Mouse (Mus musculus): ENCODE measurements around the gene Tmem19.

- TF ChIP-seq POLR2A (IDR thresholded peaks at IDR 0.05; ENCODE audit: insufficient read depth, low read length) (no peak), CTCF (IDR thresholded peaks at IDR 0.05; ENCODE audit: low read depth, low read length) (no peak), EP300 (IDR thresholded peaks at IDR 0.05; ENCODE audit: insufficient read depth, low read depth, low read length) (0 out of 2 replicates have a peak, but pooled peaks have one; percentile 42)
Observed at GRCm38 (mm10) chr10:115354553-115354952, 7.7 kb downstream of the Tmem19 start.
